Mouse (Mus musculus) T-helper 17 cell (primary cell): ENCODE measurements around the gene H60c.
"Not testable (repeated sequence)": the region's sequence is repeated elsewhere in the genome, so short reads cannot be mapped to it uniquely, and the experiment has no call there.

Experiments
- in situ Hi-C, 2 experiments: fragments of 300-600 bp; cut with MboI, MseI; formaldehyde crosslinking; loops; 1 replicate in 1 of 2; 2 replicates in 1 of 2; pipeline ENCODE4 v1.15.1; 2025; ENCODE audit warnings: high pct_unique_total_duplicates in 2 of 2

The H60c gene

GRCm38 (mm10) chr10:3267671-3268070, at the start of gene H60c:
TSS of gene H60c (minus strand) at chr10:3267771.
- in situ Hi-C loops: no loop called here

- in situ Hi-C loops: no loop called here
These were observed 41.2 kb upstream of the H60c start for GRCm38 (mm10) chr10:3308821-3309206.

GRCm38 (mm10) chr10:3308180-3308820, 40.7 kb upstream of the H60c start:
- in situ Hi-C loops: no loop called here

GRCm38 (mm10) chr10:3307752-3308151, 40.2 kb upstream of the H60c start:
- in situ Hi-C loops: no loop called here

- in situ Hi-C loops: no loop called here
These were observed 26.4 kb upstream of the H60c start for GRCm38 (mm10) chr10:3293969-3294368.

- in situ Hi-C loops: no loop called here
These were observed 13.5 kb upstream of the H60c start for GRCm38 (mm10) chr10:3281047-3281446.

GRCm38 (mm10) chr10:3274065-3274464, 6.5 kb upstream of the H60c start:
- in situ Hi-C loops: loop anchor here in 1 of 2 experiments (10.0 kb wide), 1 partner anchor 421 kb away; no protein-coding TSS in a partner anchor

- in situ Hi-C loops: loop anchor here in 1 of 2 experiments (10.0 kb wide), 1 partner anchor 424 kb away; no protein-coding TSS in a partner anchor
These were observed 3.5 kb upstream of the H60c start for GRCm38 (mm10) chr10:3271036-3271435.

GRCm38 (mm10) chr10:3266729-3267128, 842 bp downstream of the H60c start:
- in situ Hi-C loops: no loop called here

GRCm38 (mm10) chr10:3262784-3263183, 4.8 kb downstream of the H60c start:
- in situ Hi-C loops: no loop called here

GRCm38 (mm10) chr10:3257391-3257790, 10.2 kb downstream of the H60c start:
- in situ Hi-C loops: no loop called here

GRCm38 (mm10) chr10:3238436-3238835, 29.1 kb downstream of the H60c start:
- in situ Hi-C loops: not testable (repeated sequence)

- in situ Hi-C loops: no loop called here
These were observed 30.8 kb downstream of the H60c start for GRCm38 (mm10) chr10:3236638-3237270.

- in situ Hi-C loops: loop anchor here in 1 of 2 experiments (5.0 kb wide), 1 partner anchor 49 kb away; no protein-coding TSS in a partner anchor
These were observed 39.0 kb downstream of the H60c start for GRCm38 (mm10) chr10:3228447-3229195.
